Comparison of ENCODE assay signal across 24 mouse cellular contexts in genomic region chr6:43434365-43434764, GRCm38 (mm10).
DNase-seq lines count a peak whose midpoint lies in the region; ATAC-seq and TF ChIP-seq lines count a peak whose summit lies in the region.
"Had no signal": no experiment of that assay in that cellular context is flagged by ENCODE, and none has a peak within 500 bp of the region (broad histone marks: within the 10 kb centered on the region; RNA-seq: fewer than 3 reads in every experiment).

No protein-coding gene starts in this region.

- ATAC-seq in lung, postnatal 0 days: no peak
- ATAC-seq: activated CD4-positive, CD25-positive, alpha-beta regulatory T cell, adult 4 months; forebrain, embryonic 13.5 days; forebrain, embryonic 15.5 days; forebrain, postnatal 0 days had no signal

- 74% methylated on average over 1 of the region's 1 CpGs for WGBS in lung, postnatal 0 days
- 89% methylated on average over 1 of the region's 1 CpGs for WGBS in midbrain, embryonic 10.5 days

- DNase-seq in 3T3-L1 (ENCODE audit: low read depth, low spot score) (peak; percentile 89), MN1 (ENCODE audit: low spot score) (peak; percentile 37), NIH3T3 (ENCODE audit: low read depth) (peak; percentile 88)
- DNase-seq in lung, postnatal 0 days (ENCODE audit: low spot score): no peak
- DNase-seq in lung, adult 18-20 months: no peak
- DNase-seq in midbrain, embryonic 10.5 days (ENCODE audit: low spot score): no peak
- DNase-seq in urinary bladder, adult 2 months (ENCODE audit: low spot score): no peak
- DNase-seq: adrenal gland, adult 8-10 months; adrenal gland, postnatal 14 days; adrenal gland, postnatal 36 days; cerebellum, adult 11-12 months; cerebellum, adult 2 months; cerebellum, adult 9-10 months; cerebellum, postnatal 10 days; cerebellum, postnatal 25 days; embryo, embryonic 11 days; forebrain, postnatal 0 days had no signal

- no peak overlapping the region for H3K9ac ChIP-seq in lung, postnatal 0 days (replicated peaks; ENCODE audit: low read depth)
- H3K9ac ChIP-seq: embryonic facial prominence, embryonic 13.5 days; embryonic facial prominence, embryonic 15.5 days; forebrain, embryonic 13.5 days; forebrain, embryonic 15.5 days; forebrain, postnatal 0 days had no signal

- H3K27ac ChIP-seq in embryonic fibroblast, embryonic 13.5 days (ENCODE audit: insufficient read depth, low read length): 0 out of 2 replicates have a peak overlapping the region, but pooled peaks have one; percentile 71
- H3K27ac ChIP-seq in lung, postnatal 0 days (ENCODE audit: low read length): no peak overlapping the region
- no peak overlapping the region for H3K27ac ChIP-seq in midbrain, embryonic 10.5 days (replicated peaks)
- H3K27ac ChIP-seq: embryonic facial prominence, embryonic 13.5 days; embryonic facial prominence, embryonic 15.5 days; forebrain, embryonic 13.5 days; forebrain, embryonic 15.5 days had no signal

- H3K9me3 ChIP-seq in lung, postnatal 0 days (ENCODE audit: low read length): no peaks in the 10 kb centered on the region
- H3K9me3 ChIP-seq in midbrain, embryonic 10.5 days (replicated peaks): no peaks in the 10 kb centered on the region
- H3K9me3 ChIP-seq: embryonic facial prominence, embryonic 13.5 days; embryonic facial prominence, embryonic 15.5 days; forebrain, embryonic 13.5 days; forebrain, embryonic 15.5 days had no signal

- H3K4me1 ChIP-seq in embryonic fibroblast, embryonic 13.5 days (ENCODE audit: control insufficient read depth, insufficient read depth, low read length): no peaks in the 10 kb centered on the region
- H3K4me1 ChIP-seq in lung, postnatal 0 days (ENCODE audit: insufficient read depth, low read depth, low read length): no peaks in the 10 kb centered on the region
- H3K4me1 ChIP-seq in midbrain, embryonic 10.5 days: 0 out of 2 replicates have a peak, but pooled peaks cover 3% of the 10 kb centered on the region
- H3K4me1 ChIP-seq: embryonic facial prominence, embryonic 13.5 days; embryonic facial prominence, embryonic 15.5 days; forebrain, embryonic 13.5 days had no signal

- TF ChIP-seq EP300 in lung, postnatal 0 days (IDR thresholded peaks at IDR 0.05): no peak

- H3K4me3 ChIP-seq in embryonic fibroblast, embryonic 13.5 days (ENCODE audit: insufficient read depth, low read length): no peak overlapping the region
- no peak overlapping the region for H3K4me3 ChIP-seq in lung, postnatal 0 days (ENCODE audit: low read depth, low read length)
- H3K4me3 ChIP-seq in midbrain, embryonic 10.5 days: no peak overlapping the region
- H3K4me3 ChIP-seq: embryonic facial prominence, embryonic 13.5 days; embryonic facial prominence, embryonic 15.5 days; erythroblast, embryonic 14.5 days; forebrain, embryonic 13.5 days; forebrain, embryonic 15.5 days had no signal

- no peaks in the 10 kb centered on the region for H3K36me3 ChIP-seq in lung, postnatal 0 days (ENCODE audit: insufficient read depth, low read length)
- H3K36me3 ChIP-seq in midbrain, embryonic 10.5 days: no peaks in the 10 kb centered on the region
- H3K36me3 ChIP-seq: embryonic facial prominence, embryonic 13.5 days; embryonic facial prominence, embryonic 15.5 days; forebrain, embryonic 15.5 days had no signal

- no peak overlapping the region for H3K4me2 ChIP-seq in lung, postnatal 0 days (replicated peaks; ENCODE audit: low read depth, low read length)
- H3K4me2 ChIP-seq: embryonic facial prominence, embryonic 13.5 days; embryonic facial prominence, embryonic 15.5 days; forebrain, embryonic 13.5 days; forebrain, embryonic 15.5 days had no signal

- no peak for TF ChIP-seq POLR2A in embryonic fibroblast, embryonic 13.5 days (IDR thresholded peaks at IDR 0.05; ENCODE audit: low read depth, low read length)

- no peaks in the 10 kb centered on the region for H3K27me3 ChIP-seq in lung, postnatal 0 days (replicated peaks; ENCODE audit: insufficient read depth, low read length)
- no peaks in the 10 kb centered on the region for H3K27me3 ChIP-seq in midbrain, embryonic 10.5 days (ENCODE audit: low read depth, poor library complexity, severe bottlenecking)
- H3K27me3 ChIP-seq: embryonic facial prominence, embryonic 13.5 days; embryonic facial prominence, embryonic 15.5 days; forebrain, embryonic 13.5 days; forebrain, embryonic 15.5 days had no signal

- TF ChIP-seq CTCF in embryonic fibroblast, embryonic 13.5 days (IDR thresholded peaks at IDR 0.05; ENCODE audit: borderline replicate concordance, insufficient read depth, low read length): no peak
- no peak for TF ChIP-seq CTCF in lung, postnatal 0 days (IDR thresholded peaks at IDR 0.05)

Comparison
In these comparisons a context has a peak if more than half of its experiments do, and no peak if none do; other contexts are left out.
1. DNase-seq: peak in 3T3-L1 (single experiment), MN1 (single experiment) and NIH3T3 (single experiment); none in lung, postnatal 0 days (single experiment), lung, adult 18-20 months (0 of 2), midbrain, embryonic 10.5 days (single experiment) and urinary bladder, adult 2 months (single experiment).